Mouse (Mus musculus) embryo, embryonic 11 days (tissue): ENCODE measurements around the gene Gpr108.

Experiments used
- DNase-seq: peaks from one replicate; pipeline ENCODE4 v3.0.0-alpha.2; 2015

The Gpr108 gene

GRCm38 (mm10) chr17:57267556-57268126 is 19.4 kb upstream of the Gpr108 start:
- DNase-seq = no peak

- peak; percentile 52 for DNase-seq
Measured at GRCm38 (mm10) chr17:57264972-57265945, 17.0 kb upstream of the Gpr108 start.

- DNase-seq = no peak
Measured at GRCm38 (mm10) chr17:57264164-57264563, 15.9 kb upstream of the Gpr108 start.

GRCm38 (mm10) chr17:57262901-57263550 is 14.8 kb upstream of the Gpr108 start:
- no peak for DNase-seq

GRCm38 (mm10) chr17:57261796-57262195 is 13.6 kb upstream of the Gpr108 start:
- DNase-seq = no peak

- no peak for DNase-seq
Measured at GRCm38 (mm10) chr17:57261286-57261685, 13.0 kb upstream of the Gpr108 start.

GRCm38 (mm10) chr17:57260351-57260750 is 12.1 kb upstream of the Gpr108 start:
- DNase-seq = no peak

GRCm38 (mm10) chr17:57259742-57260141 is 11.5 kb upstream of the Gpr108 start:
- DNase-seq = no peak

GRCm38 (mm10) chr17:57258191-57258590 is 9.9 kb upstream of the Gpr108 start:
- no peak for DNase-seq

- DNase-seq = no peak
Measured at GRCm38 (mm10) chr17:57256921-57257485, 8.8 kb upstream of the Gpr108 start.

GRCm38 (mm10) chr17:57255354-57255753 is 7.1 kb upstream of the Gpr108 start:
- DNase-seq = no peak

- no peak for DNase-seq
Measured at GRCm38 (mm10) chr17:57253306-57253705, 5.1 kb upstream of the Gpr108 start.

- no peak for DNase-seq
Measured at GRCm38 (mm10) chr17:57251431-57251830, 3.2 kb upstream of the Gpr108 start.

- DNase-seq = peak; percentile 43
Measured at GRCm38 (mm10) chr17:57250461-57251160, 2.4 kb upstream of the Gpr108 start.

GRCm38 (mm10) chr17:57249186-57250181 is 1.2 kb upstream of the Gpr108 start, which contains the start of gene Trip10:
TSS of gene Trip10 (plus strand) at chr17:57249455.
- peak; percentile 96 for DNase-seq

- no peak for DNase-seq
Measured at GRCm38 (mm10) chr17:57248771-57249170, 525 bp upstream of the Gpr108 start.

GRCm38 (mm10) chr17:57247393-57248200 is 649 bp downstream of the Gpr108 start:
- DNase-seq = peak; percentile 96

GRCm38 (mm10) chr17:57246663-57247392 is 1.4 kb downstream of the Gpr108 start:
- peak; percentile 90 for DNase-seq

- DNase-seq = no peak
Measured at GRCm38 (mm10) chr17:57245311-57245929, 2.8 kb downstream of the Gpr108 start.
